Mouse (Mus musculus): ENCODE data around the gene Ank3.

Ank3 gene

GRCm38 (mm10) chr10:69945870-69946269 is 547.3 kb downstream of the Ank3 start:
- DNase-seq: no peak

GRCm38 (mm10) chr10:69946271-69946670 is 547.7 kb downstream of the Ank3 start:
- DNase-seq: no peak

GRCm38 (mm10) chr10:69947093-69947492 is 548.5 kb downstream of the Ank3 start:
- no peak for DNase-seq

GRCm38 (mm10) chr10:69950236-69950918 is 551.8 kb downstream of the Ank3 start:
- DNase-seq: no peak

GRCm38 (mm10) chr10:69950919-69951236 is 552.3 kb downstream of the Ank3 start:
- no peak for DNase-seq

- DNase-seq: no peak
These were observed 552.9 kb downstream of the Ank3 start for GRCm38 (mm10) chr10:69951426-69951825.

GRCm38 (mm10) chr10:69952316-69952715 is 553.7 kb downstream of the Ank3 start:
- no peak for DNase-seq

- DNase-seq: no peak
These were observed 556.2 kb downstream of the Ank3 start for GRCm38 (mm10) chr10:69954657-69955267.

GRCm38 (mm10) chr10:69962226-69962625 is 563.7 kb downstream of the Ank3 start:
- DNase-seq: no peak

GRCm38 (mm10) chr10:69962976-69963375 is 564.4 kb downstream of the Ank3 start:
- DNase-seq: peak; percentile 61

GRCm38 (mm10) chr10:69964611-69965010 is 566.0 kb downstream of the Ank3 start:
- DNase-seq: no peak

GRCm38 (mm10) chr10:69965085-69965484 is 566.5 kb downstream of the Ank3 start:
- DNase-seq: no peak

GRCm38 (mm10) chr10:69967994-69968393 is 569.4 kb downstream of the Ank3 start:
- DNase-seq: no peak

- DNase-seq: no peak
These were observed 581.1 kb downstream of the Ank3 start for GRCm38 (mm10) chr10:69979636-69980035.

GRCm38 (mm10) chr10:69981386-69982097 is 583.0 kb downstream of the Ank3 start:
- no peak for DNase-seq

- DNase-seq: no peak
These were observed 584.1 kb downstream of the Ank3 start for GRCm38 (mm10) chr10:69982701-69983100.

- DNase-seq: no peak
These were observed 588.9 kb downstream of the Ank3 start for GRCm38 (mm10) chr10:69987496-69987895.

- DNase-seq: no peak
These were observed 598.5 kb downstream of the Ank3 start for GRCm38 (mm10) chr10:69997082-69997481.

- DNase-seq: no peak
These were observed 605.5 kb downstream of the Ank3 start for GRCm38 (mm10) chr10:70004058-70004457.

GRCm38 (mm10) chr10:70004831-70005230 is 606.3 kb downstream of the Ank3 start:
- no peak for DNase-seq

- DNase-seq: no peak
These were observed 607.8 kb downstream of the Ank3 start for GRCm38 (mm10) chr10:70006380-70006779.

GRCm38 (mm10) chr10:70011738-70012137 is 613.2 kb downstream of the Ank3 start:
- DNase-seq: no peak

- DNase-seq: no peak
These were observed 615.4 kb downstream of the Ank3 start for GRCm38 (mm10) chr10:70013931-70014330.

GRCm38 (mm10) chr10:70015201-70015600 is 616.6 kb downstream of the Ank3 start:
- no peak for DNase-seq
